ENCODE assay signal across 19 mouse cellular contexts in genomic region chr16:52079475-52079823, GRCm38 (mm10). TPM values are rescaled to one million over a fixed set of nuclear protein-coding genes. Genes with fewer than 3 reads are reported as not detected.
A peak's percentile ranks its signal among the peaks of the same experiment; 100 is the strongest.
DNase-seq lines count a peak whose midpoint lies in the region; ATAC-seq and TF ChIP-seq lines count a peak whose summit lies in the region.
"Had no signal": no experiment of that assay in that cellular context is flagged by ENCODE, and none has a peak within 500 bp of the region (broad histone marks: within the 10 kb centered on the region; RNA-seq: fewer than 3 reads in every experiment).

No protein-coding gene starts in this region.

- 82% methylated on average over 8 of the region's 8 CpGs for WGBS in heart, postnatal 0 days
- 78% methylated on average over 8 of the region's 8 CpGs for WGBS in neural tube, embryonic 15.5 days

- no peak for DNase-seq in gastrocnemius, adult 2 months
- DNase-seq in gastrocnemius, postnatal 10 days = no peak
- no peak for DNase-seq in heart, postnatal 0 days (ENCODE audit: low spot score)
- no peak for DNase-seq in heart, adult 8-10 months (ENCODE audit: low spot score)
- no peak for DNase-seq in neural tube, embryonic 10.5 days (ENCODE audit: extremely low spot score, low spot score)
- no peak for DNase-seq in cerebellum, postnatal 14 days
- no peak for DNase-seq in layer of hippocampus, adult 18-20 months (ENCODE audit: low spot score in 2 of 2)
- DNase-seq: cerebellum, adult 11-12 months; cerebellum, postnatal 25 days; embryo, embryonic 11 days; right cerebral cortex, adult 18-20 months; thymus, postnatal 25 days had no signal

- intact Hi-C loops in gastrocnemius, adult 2 months (cut with DNase I) = loop anchor here (5.0 kb wide), 1 partner anchor 47 kb away; the partner anchor contains the start of gene Cblb

- peak overlapping the region; percentile 86 for H3K27ac ChIP-seq in gastrocnemius, adult 2 months
- peak overlapping the region; percentile 79 for H3K27ac ChIP-seq in heart, postnatal 0 days (ENCODE audit: low read depth)
- H3K27ac ChIP-seq in neural tube, embryonic 15.5 days (replicated peaks) = no peak overlapping the region
- H3K27ac ChIP-seq: forebrain, embryonic 15.5 days; macrophage; midbrain, embryonic 10.5 days had no signal

- no peak for TF ChIP-seq CTCF in gastrocnemius, adult 2 months (IDR thresholded peaks at IDR 0.05)
- no peak for TF ChIP-seq CTCF in heart, postnatal 0 days (IDR thresholded peaks at IDR 0.05; ENCODE audit: low read depth)

- H3K9ac ChIP-seq in heart, postnatal 0 days (replicated peaks; ENCODE audit: low read depth, low read length) = no peak overlapping the region
- no peak overlapping the region for H3K9ac ChIP-seq in neural tube, embryonic 15.5 days (replicated peaks)
- H3K9ac ChIP-seq: forebrain, embryonic 15.5 days; lung, embryonic 14.5 days had no signal

- H3K9me3 ChIP-seq in heart, postnatal 0 days (replicated peaks; ENCODE audit: control insufficient read depth, low read length) = no peaks in the 10 kb centered on the region
- no peaks in the 10 kb centered on the region for H3K9me3 ChIP-seq in neural tube, embryonic 15.5 days (replicated peaks)
- H3K9me3 ChIP-seq: forebrain, embryonic 15.5 days; G1E; midbrain, embryonic 10.5 days had no signal

- 0 out of 2 replicates have a peak, but pooled peaks have one; percentile 36 for ATAC-seq in heart, postnatal 0 days (ENCODE audit: insufficient read depth, low read depth)
- ATAC-seq in neural tube, embryonic 15.5 days (ENCODE audit: low FRiP score) = peak; percentile 30; the same call in 1 of the 2 replicates
- ATAC-seq: activated CD4-positive, CD25-positive, alpha-beta regulatory T cell, adult 4 months; forebrain, embryonic 15.5 days had no signal

- no peak for TF ChIP-seq EP300 in heart, postnatal 0 days (IDR thresholded peaks at IDR 0.05; ENCODE audit: low read depth)

- peaks cover 37% of the 10 kb centered on the region for H3K4me1 ChIP-seq in heart, postnatal 0 days (ENCODE audit: control insufficient read depth, insufficient read depth)
- peaks cover 19% of the 10 kb centered on the region for H3K4me1 ChIP-seq in neural tube, embryonic 15.5 days
- H3K4me1 ChIP-seq: midbrain, embryonic 10.5 days had no signal

- H3K27me3 ChIP-seq in heart, postnatal 0 days (ENCODE audit: control insufficient read depth, insufficient read depth, low read length) = no peaks in the 10 kb centered on the region
- H3K27me3 ChIP-seq in neural tube, embryonic 15.5 days (replicated peaks) = no peaks in the 10 kb centered on the region
- H3K27me3 ChIP-seq: forebrain, embryonic 15.5 days had no signal

- no peaks in the 10 kb centered on the region for H3K36me3 ChIP-seq in heart, postnatal 0 days (replicated peaks; ENCODE audit: control insufficient read depth, insufficient read depth, low read length)
- no peaks in the 10 kb centered on the region for H3K36me3 ChIP-seq in neural tube, embryonic 15.5 days
- H3K36me3 ChIP-seq: forebrain, embryonic 15.5 days had no signal

- no peak overlapping the region for H3K4me2 ChIP-seq in heart, postnatal 0 days (ENCODE audit: low read depth, low read length)
- no peak overlapping the region for H3K4me2 ChIP-seq in neural tube, embryonic 15.5 days
- H3K4me2 ChIP-seq: forebrain, embryonic 15.5 days; lung, embryonic 14.5 days had no signal

- peak overlapping the region; percentile 53 for H3K4me3 ChIP-seq in gastrocnemius, adult 2 months
- no peak overlapping the region for H3K4me3 ChIP-seq in heart, postnatal 0 days (ENCODE audit: low read depth, low read length)
- no peak overlapping the region for H3K4me3 ChIP-seq in neural tube, embryonic 15.5 days (replicated peaks)
- H3K4me3 ChIP-seq: forebrain, embryonic 15.5 days; midbrain, embryonic 10.5 days had no signal

RNA-seq across cellular contexts. Expression of gene Cblb, which starts 48.4 kb away (rescaled TPM):
- 10 to 100 TPM; 15.1 to 16.2 TPM for total RNA-seq in gastrocnemius, adult 2 months (2021)
- total RNA-seq in gastrocnemius, postnatal 10 days (2021) = 10 to 100 TPM; 16.2 to 19.4 TPM
- 9.2 and 10.4 TPM in 2 replicates for total RNA-seq in heart, postnatal 0 days (2014; rRNA removed; ENCODE audit: low replicate concordance)
- 3.4 and 3.9 TPM in 2 replicates for polyA plus RNA-seq in heart, postnatal 0 days (2015; fragmentation: Nextera tagmentation; extraction: Ambion mirVana)
- 10 to 100 TPM; 11.4 to 14.4 (median 12.7) TPM for total RNA-seq in heart, adult 8-10 months (2022)
- polyA plus RNA-seq in neural tube, embryonic 15.5 days (2015; fragmentation: Nextera tagmentation; extraction: Ambion mirVana) = 7.7 and 10.8 TPM in 2 replicates
- total RNA-seq in layer of hippocampus, adult 18-20 months (2021) = 10 to 100 TPM; 35.2 to 35.3 TPM
